Mouse (Mus musculus) midbrain, embryonic 16.5 days (tissue): ENCODE results near the gene Prps1. TPM values are rescaled to one million over a fixed set of nuclear protein-coding genes. Genes with fewer than 3 reads are reported as not detected.
"Not testable (repeated sequence)": the region's sequence is repeated elsewhere in the genome, so short reads cannot be mapped to it uniquely, and the experiment has no call there.

Experiments used
- ATAC-seq: fragments of 200-750 bp; cut with Nextera tagmentation; 2 replicates; pipeline ENCODE4 v1.8.0; 2017; ENCODE audit warnings: moderate TSS enrichment
- H3K27ac ChIP-seq: fragments of 300-500 bp; sonication (generic); 2 replicates; pipeline ENCODE4 v1.5.1; 2014; ENCODE audit warnings: mild to moderate bottlenecking, low read length, mixed read lengths
- H3K27me3 ChIP-seq: fragments of 300-500 bp; sonication (generic); 2 replicates; pipeline ENCODE4 v1.6.1; 2014; ENCODE audit warnings: low read depth, low read length, mixed read lengths; ENCODE audit not compliant: control insufficient read depth, insufficient read depth
- H3K36me3 ChIP-seq: fragments of 300-500 bp; sonication (generic); 2 replicates; pipeline ENCODE4 v1.6.1; 2014; ENCODE audit warnings: mild to moderate bottlenecking, low read length, moderate library complexity, mixed read lengths; ENCODE audit not compliant: control insufficient read depth, insufficient read depth
- H3K4me1 ChIP-seq: fragments of 300-500 bp; sonication (generic); 2 replicates; pipeline ENCODE4 v1.6.1; 2014; ENCODE audit warnings: mild to moderate bottlenecking, low read length, mixed read lengths; ENCODE audit not compliant: control insufficient read depth, insufficient read depth
- H3K4me2 ChIP-seq: fragments of 300-500 bp; sonication (generic); 2 replicates; pipeline ENCODE4 v1.6.1; 2014; ENCODE audit warnings: mild to moderate bottlenecking, low read length, mixed read lengths
- H3K4me3 ChIP-seq: fragments of 300-500 bp; sonication (generic); 2 replicates; pipeline ENCODE4 v1.5.1; 2014; ENCODE audit warnings: low read depth, mild to moderate bottlenecking, low read length, moderate library complexity, mixed read lengths
- H3K9ac ChIP-seq: fragments of 300-500 bp; sonication (generic); 2 replicates; pipeline ENCODE4 v1.6.1; 2014; ENCODE audit warnings: low read depth, low read length, mixed read lengths
- H3K9me3 ChIP-seq: fragments of 300-500 bp; sonication (generic); replicated peaks from 2 replicates; pipeline ENCODE4 v1.6.1; 2014; ENCODE audit warnings: mild to moderate bottlenecking, low read length, mixed read lengths; ENCODE audit not compliant: control insufficient read depth, poor library complexity, severe bottlenecking
- WGBS: fragments of 180-500 bp; shearing (Covaris S2); extraction: QIAGEN DNeasy Blood & Tissue Kit; methylation state at CpG from one replicate; pipeline ENCODE4 v1.1.7; 2014; 5-methylcytosine and 5-hydroxymethylcytosine counted together
- polyA plus RNA-seq: library from polyadenylated mRNA; unstranded; fragments of >200 nt; fragmentation: Nextera tagmentation; extraction: Ambion mirVana; gene quantifications from 2 replicates; pipeline ENCODE4 v1.2.1, GENCODE M21; 2015

Prps1 gene
- polyA plus RNA-seq, 1 experiment from 2014 or later: 94.6 TPM

DNA sequence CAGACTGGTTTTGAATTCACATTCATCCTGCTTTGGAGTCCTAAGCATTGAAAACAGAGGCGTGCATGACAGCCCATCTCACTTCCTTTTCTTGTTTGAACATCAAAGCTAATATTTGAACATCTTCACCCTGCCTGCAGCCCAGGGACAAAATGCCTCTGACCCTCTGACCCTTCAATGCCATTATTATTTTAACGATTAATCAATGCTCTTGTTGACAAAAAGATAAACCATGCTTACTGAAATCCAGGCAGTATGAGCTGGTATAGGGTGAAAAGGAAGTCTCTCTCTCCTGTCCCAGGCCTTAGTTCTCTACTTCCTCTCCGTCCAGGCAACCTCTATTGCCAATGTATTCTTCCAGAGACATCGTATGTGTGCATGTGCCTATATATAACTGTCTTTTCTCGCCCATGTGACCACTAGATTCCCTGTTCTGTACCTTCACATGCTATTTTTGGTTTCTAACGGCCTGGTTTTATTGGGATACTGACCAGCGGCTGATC, 37.2 kb downstream of the Prps1 start:
- H3K36me3 ChIP-seq: no peaks in the 10 kb centered on the region
- H3K9ac ChIP-seq: no peak overlapping the region
- no peak overlapping the region for H3K4me3 ChIP-seq
- no peaks in the 10 kb centered on the region for H3K4me1 ChIP-seq
- no peak for ATAC-seq
- no peak overlapping the region for H3K4me2 ChIP-seq
- H3K27ac ChIP-seq: no peak overlapping the region
- H3K27me3 ChIP-seq: peaks cover 8% of the 10 kb centered on the region; the same call in 1 of the 2 replicates
- H3K9me3 ChIP-seq: no peaks in the 10 kb centered on the region
- 68% methylated on average over 7 of the region's 7 CpGs for WGBS

DNA sequence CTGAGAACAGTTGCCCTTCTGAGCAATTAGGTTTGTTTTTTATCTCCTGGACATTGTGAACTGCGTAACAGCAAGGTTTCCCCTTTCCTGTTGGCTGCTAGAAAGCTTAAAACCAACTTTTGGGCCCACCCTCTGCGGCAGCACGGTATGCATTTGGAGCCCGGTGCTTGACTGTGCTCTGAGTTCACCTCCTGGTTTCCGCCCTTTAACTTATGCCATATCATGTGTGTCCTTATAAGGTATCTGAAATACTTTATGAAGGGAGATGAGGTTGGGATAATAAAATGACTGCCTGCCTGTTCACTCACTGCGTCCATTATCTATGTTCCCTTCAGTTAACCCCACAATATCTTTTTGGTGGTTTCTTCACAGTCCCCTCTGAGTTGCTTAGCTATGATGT, 37.8 kb downstream of the Prps1 start:
- Histone ChIP-seq H3K27ac (no peak overlapping the region), H3K4me3 (no peak overlapping the region), H3K4me2 (no peak overlapping the region), H3K9ac (no peak overlapping the region), H3K9me3 (no peaks in the 10 kb centered on the region), H3K4me1 (no peaks in the 10 kb centered on the region), H3K36me3 (no peaks in the 10 kb centered on the region), H3K27me3 (peaks cover 8% of the 10 kb centered on the region; the same call in 1 of the 2 replicates)
- no peak for ATAC-seq
- WGBS: 91% methylated on average over 6 of the region's 6 CpGs

DNA sequence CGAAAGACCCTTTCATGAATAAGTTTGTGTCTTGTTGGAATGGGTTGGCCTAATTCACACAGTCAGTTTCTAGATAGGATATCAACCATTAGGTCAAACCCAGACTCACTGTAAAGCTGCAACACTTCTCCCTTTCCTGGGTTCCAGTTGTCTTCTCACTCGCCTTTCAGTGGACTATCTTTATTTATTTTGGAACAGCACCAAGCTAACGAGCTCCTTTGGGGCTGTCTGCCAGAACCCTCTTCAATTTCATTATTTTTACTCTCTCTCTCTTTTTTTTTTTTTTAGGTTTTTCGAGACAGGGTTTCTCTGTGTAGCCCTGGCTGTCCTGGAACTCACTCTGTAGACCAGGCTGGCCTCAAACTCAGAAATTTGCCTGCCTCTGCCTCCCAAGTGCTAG, 42.0 kb downstream of the Prps1 start:
- 68% methylated on average over 3 of the region's 4 CpGs for WGBS
- not testable (repeated sequence) for H3K4me2 ChIP-seq, H3K27me3 ChIP-seq, H3K27ac ChIP-seq, H3K36me3 ChIP-seq, H3K9ac ChIP-seq, H3K4me1 ChIP-seq, H3K4me3 ChIP-seq, H3K9me3 ChIP-seq, ATAC-seq

DNA sequence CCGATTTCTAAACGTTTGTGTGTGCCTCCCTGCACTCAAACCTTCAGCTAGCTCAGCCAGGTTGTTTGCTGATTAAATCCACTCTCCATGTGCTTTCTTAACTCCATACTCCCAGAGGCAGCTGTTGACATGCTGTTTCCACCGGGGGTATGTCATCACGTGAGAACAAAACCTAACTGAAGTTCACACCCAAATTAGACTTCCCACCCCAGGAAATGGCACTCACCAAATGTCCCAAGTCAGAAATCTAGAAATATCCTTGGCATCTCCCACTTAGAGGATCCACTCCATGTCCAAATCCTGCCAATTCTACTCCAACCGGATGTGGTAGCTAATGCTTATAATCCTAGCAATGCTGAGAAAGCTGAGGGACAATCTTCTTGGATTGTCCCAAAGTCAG, 43.9 kb downstream of the Prps1 start:
- WGBS: 82% methylated on average over 5 of the region's 5 CpGs
- Histone ChIP-seq H3K4me1 (no peaks in the 10 kb centered on the region), H3K27me3 (peaks cover 3% of the 10 kb centered on the region; the same call in 1 of the 2 replicates), H3K4me3 (no peak overlapping the region), H3K36me3 (no peaks in the 10 kb centered on the region), H3K9ac (no peak overlapping the region), H3K4me2 (no peak overlapping the region), H3K27ac (no peak overlapping the region), H3K9me3 (no peaks in the 10 kb centered on the region)
- no peak for ATAC-seq

DNA sequence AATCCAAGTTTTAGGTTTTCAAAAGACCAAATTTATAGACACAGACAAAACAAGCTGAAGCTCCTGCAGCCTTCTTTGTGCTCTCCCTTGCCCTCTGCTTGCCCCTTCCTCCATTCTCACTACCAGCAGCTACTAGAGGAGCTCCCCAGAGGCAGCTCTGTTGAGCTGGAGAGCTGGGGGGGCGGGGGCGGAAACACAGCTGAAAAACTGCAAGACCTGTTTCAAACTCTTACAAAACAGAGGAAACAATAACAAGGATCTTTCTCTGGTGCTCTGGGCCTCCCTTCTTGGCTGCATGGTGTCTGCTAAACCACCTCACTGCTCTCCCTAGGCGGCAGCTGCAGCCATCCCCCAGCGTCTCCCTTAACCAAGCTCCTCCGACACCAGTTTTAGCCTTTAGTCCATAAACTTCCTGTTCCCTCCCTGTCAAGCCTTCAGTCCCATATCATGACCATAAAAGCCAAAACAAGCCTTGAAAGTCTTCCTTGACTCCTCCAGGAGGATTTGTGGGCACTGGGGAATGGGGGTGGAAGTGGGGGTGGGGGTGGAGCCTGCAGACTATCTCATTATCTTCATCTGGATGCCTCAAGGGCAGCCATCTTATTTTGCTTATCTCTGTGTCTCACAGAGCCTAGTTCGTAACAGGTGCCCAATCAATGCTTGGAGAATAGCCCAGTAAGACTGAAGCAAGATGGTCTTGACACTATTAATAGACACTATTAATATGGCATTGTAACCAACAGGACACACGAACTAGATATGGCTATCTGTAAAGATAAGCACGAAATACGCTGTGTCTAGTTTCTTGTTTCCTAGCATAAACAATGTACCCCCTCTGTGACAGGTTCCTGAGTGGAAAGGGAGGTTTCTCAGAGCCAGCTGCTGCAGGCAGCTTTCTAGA, 45.2 kb downstream of the Prps1 start:
- 66% methylated on average over 9 of the region's 9 CpGs for WGBS
- H3K4me3 ChIP-seq: no peak overlapping the region
- no peak for ATAC-seq
- no peaks in the 10 kb centered on the region for H3K36me3 ChIP-seq
- H3K27ac ChIP-seq: no peak overlapping the region
- H3K27me3 ChIP-seq: peaks cover 3% of the 10 kb centered on the region; the same call in 1 of the 2 replicates
- H3K9ac ChIP-seq: no peak overlapping the region
- H3K4me1 ChIP-seq: no peaks in the 10 kb centered on the region
- no peaks in the 10 kb centered on the region for H3K9me3 ChIP-seq
- H3K4me2 ChIP-seq: no peak overlapping the region

DNA sequence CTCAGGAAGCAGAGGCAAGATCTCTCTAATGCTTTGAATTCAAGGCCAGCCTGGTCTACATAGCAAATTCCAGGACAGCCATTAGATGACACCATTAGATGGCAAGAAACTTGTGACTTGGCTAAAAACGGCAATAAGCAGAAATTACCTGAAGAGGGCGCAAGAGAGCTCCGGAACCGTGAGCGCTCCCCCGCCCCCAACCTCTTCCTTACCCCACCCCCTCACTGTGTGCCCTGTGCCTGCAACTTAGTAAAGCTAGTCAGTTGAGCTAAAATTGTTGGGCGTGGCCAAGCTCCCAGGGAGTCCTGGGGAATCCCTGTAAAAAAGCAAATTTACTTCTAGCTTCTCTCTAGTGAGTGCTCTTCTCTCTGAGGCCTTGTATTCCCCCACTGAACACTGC, 47.5 kb downstream of the Prps1 start:
- H3K4me1 ChIP-seq: no peaks in the 10 kb centered on the region
- WGBS: 14% methylated on average over 7 of the region's 7 CpGs
- H3K27me3 ChIP-seq: peaks cover 3% of the 10 kb centered on the region; the same call in 1 of the 2 replicates
- no peak for ATAC-seq
- no peaks in the 10 kb centered on the region for H3K36me3 ChIP-seq
- no peaks in the 10 kb centered on the region for H3K9me3 ChIP-seq
- no peak overlapping the region for H3K4me3 ChIP-seq
- no peak overlapping the region for H3K4me2 ChIP-seq
- no peak overlapping the region for H3K27ac ChIP-seq
- no peak overlapping the region for H3K9ac ChIP-seq

DNA sequence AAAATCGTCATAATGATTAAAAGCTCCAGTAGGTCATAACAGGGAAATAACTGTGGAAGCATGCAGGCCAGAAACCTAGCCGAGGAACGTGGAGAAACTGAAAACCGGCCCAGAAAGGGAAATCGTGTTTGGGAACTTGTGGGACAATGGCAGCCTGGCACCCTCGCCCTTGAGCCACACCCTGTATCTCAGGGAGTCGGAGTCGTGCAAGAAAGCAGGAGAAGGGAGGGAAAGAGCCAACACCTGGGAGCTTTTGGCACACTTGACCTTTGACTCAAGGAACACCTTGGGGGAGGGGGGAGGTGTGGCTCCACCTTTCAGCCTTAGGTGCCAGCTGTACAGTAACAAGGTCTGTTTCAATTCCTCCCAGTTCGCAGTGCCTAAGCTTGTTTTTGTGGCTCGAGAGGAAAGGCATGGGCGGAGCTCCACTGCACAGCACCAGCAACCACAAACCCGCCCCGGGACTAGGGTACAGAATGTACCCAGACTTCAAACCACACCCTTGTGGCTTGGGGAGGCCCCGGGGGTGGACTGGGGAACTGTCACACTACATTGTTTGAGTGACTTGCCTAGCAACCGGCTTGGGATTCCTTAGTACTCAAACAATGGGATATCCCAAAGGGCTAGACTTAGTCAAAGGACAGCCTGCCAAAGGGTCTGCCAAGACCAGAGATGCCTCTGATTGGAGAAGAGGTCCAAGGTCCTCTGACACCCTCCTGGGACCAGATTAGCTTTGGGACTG, 49.3 kb downstream of the Prps1 start:
- Histone ChIP-seq H3K36me3 (no peaks in the 10 kb centered on the region), H3K27ac (no peak overlapping the region), H3K4me2 (no peak overlapping the region), H3K27me3 (peaks cover 3% of the 10 kb centered on the region; the same call in 1 of the 2 replicates), H3K4me1 (no peaks in the 10 kb centered on the region), H3K9ac (no peak overlapping the region), H3K4me3 (no peak overlapping the region), H3K9me3 (no peaks in the 10 kb centered on the region)
- ATAC-seq: peak; percentile 48; the same call in 1 of the 2 replicates
- 49% methylated on average over 15 of the region's 15 CpGs for WGBS

DNA sequence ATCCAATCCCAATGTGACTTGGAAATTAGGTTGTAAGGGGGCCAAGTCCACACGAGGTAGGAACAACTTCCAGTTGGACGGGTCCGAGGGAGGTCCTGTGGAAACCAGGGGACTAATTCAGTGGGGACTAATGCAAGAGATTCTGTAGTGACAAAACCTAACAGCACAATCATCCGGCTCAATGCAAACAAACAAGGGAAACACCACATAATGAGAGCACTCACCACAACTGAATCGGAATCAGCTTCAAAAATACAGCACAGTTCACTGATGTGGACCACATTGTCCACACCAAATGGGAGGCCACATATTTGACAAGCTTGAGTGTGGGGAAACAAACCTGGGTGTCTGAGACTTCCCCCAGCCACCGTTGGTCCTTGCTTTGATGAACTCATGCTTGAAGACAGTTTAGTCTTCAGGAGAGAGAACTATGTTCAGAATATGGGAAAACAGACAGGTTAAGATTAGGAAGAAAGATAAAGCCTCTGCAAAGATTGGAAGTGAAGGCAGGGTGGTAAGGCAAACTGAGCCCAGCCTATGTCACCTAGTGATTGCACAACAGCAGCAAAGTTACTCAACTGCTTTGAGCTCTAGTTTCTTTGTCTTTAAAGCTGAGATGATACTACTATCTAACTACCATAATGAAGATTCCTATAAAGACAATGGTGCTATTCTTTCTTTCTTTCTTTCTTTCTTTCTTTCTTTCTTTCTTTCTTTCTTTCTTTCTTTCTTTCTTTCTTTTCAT, 50.2 kb downstream of the Prps1 start:
- no peak overlapping the region for H3K4me3 ChIP-seq
- H3K4me1 ChIP-seq: no peaks in the 10 kb centered on the region
- peaks cover 8% of the 10 kb centered on the region; the same call in 1 of the 2 replicates for H3K27me3 ChIP-seq
- WGBS: 67% methylated on average over 6 of the region's 6 CpGs
- H3K36me3 ChIP-seq: no peaks in the 10 kb centered on the region
- H3K9me3 ChIP-seq: no peaks in the 10 kb centered on the region
- no peak overlapping the region for H3K4me2 ChIP-seq
- H3K9ac ChIP-seq: no peak overlapping the region
- no peak overlapping the region for H3K27ac ChIP-seq
- no peak for ATAC-seq
